Mouse (Mus musculus) embryonic facial prominence, embryonic 11.5 days (tissue): ENCODE data around the gene Spock3. TPM values are rescaled to one million over a fixed set of nuclear protein-coding genes. Genes with fewer than 3 reads are reported as not detected.

ENCODE experiments used
- ATAC-seq: fragments of 200-750 bp; cut with Nextera tagmentation; replicated peaks from 2 replicates; pipeline ENCODE4 v1.8.0; 2017; ENCODE audit warnings: low read depth; ENCODE audit not compliant: insufficient number of reproducible peaks, low FRiP score, low TSS enrichment
- DNase-seq: peaks from one replicate; pipeline ENCODE4 v3.0.0-alpha.2; 2015; ENCODE audit warnings: low spot score
- H3K27ac ChIP-seq: fragments of 300-500 bp; sonication (generic); replicated peaks from 2 replicates; pipeline ENCODE4 v1.5.1; 2014; ENCODE audit warnings: mild to moderate bottlenecking, low read depth, low read length, control low read depth
- H3K27me3 ChIP-seq: fragments of 300-500 bp; sonication (generic); 2 replicates; pipeline ENCODE4 v1.6.1; 2014; ENCODE audit warnings: mild to moderate bottlenecking, low read length, moderate library complexity, mixed read lengths; ENCODE audit not compliant: control insufficient read depth, insufficient read depth
- H3K36me3 ChIP-seq: fragments of 300-500 bp; sonication (generic); replicated peaks from 2 replicates; pipeline ENCODE4 v1.6.1; 2014; ENCODE audit warnings: low read depth, mild to moderate bottlenecking, low read length, moderate library complexity, mixed read lengths; ENCODE audit not compliant: control insufficient read depth, insufficient read depth
- H3K4me1 ChIP-seq: fragments of 300-500 bp; sonication (generic); 2 replicates; pipeline ENCODE4 v1.6.1; 2014; ENCODE audit warnings: low read length, mixed read lengths; ENCODE audit not compliant: control insufficient read depth, insufficient read depth
- H3K4me2 ChIP-seq: fragments of 300-500 bp; sonication (generic); 2 replicates; pipeline ENCODE4 v1.6.1; 2014; ENCODE audit warnings: low read depth, mild to moderate bottlenecking, control low read depth, low read length, moderate library complexity
- H3K4me3 ChIP-seq: fragments of 300-500 bp; sonication (generic); 2 replicates; pipeline ENCODE4 v1.5.1; 2014; ENCODE audit warnings: low read depth, low read length, control low read depth
- H3K9ac ChIP-seq: fragments of 300-500 bp; sonication (generic); replicated peaks from 2 replicates; pipeline ENCODE4 v1.6.1; 2014; ENCODE audit warnings: mild to moderate bottlenecking, control low read depth, low read length
- H3K9me3 ChIP-seq: fragments of 300-500 bp; sonication (generic); replicated peaks from 2 replicates; pipeline ENCODE4 v1.6.1; 2016; ENCODE audit warnings: mild to moderate bottlenecking, low read length, inconsistent platforms, mixed read lengths; ENCODE audit not compliant: control insufficient read depth
- WGBS: fragments of 180-500 bp; shearing (Covaris S2); extraction: QIAGEN DNeasy Blood & Tissue Kit; methylation state at CpG from one replicate; pipeline ENCODE4 v1.1.7; 2014; 5-methylcytosine and 5-hydroxymethylcytosine counted together
- polyA plus RNA-seq: library from polyadenylated mRNA; unstranded; fragments of >200 nt; fragmentation: Nextera tagmentation; extraction: Ambion mirVana; gene quantifications from 2 replicates; pipeline ENCODE4 v1.2.1, GENCODE M21; 2014

The Spock3 gene
- polyA plus RNA-seq, result 13.3 and 14.2 TPM in 2 replicates

GRCm38 (mm10) chr8:62950709-62951108 is at the start of gene Spock3:
Spock3 (plus strand) TSS chr8:62951009.
- Histone ChIP-seq H3K4me1 (no peaks in the 10 kb centered on the region), H3K27ac (no peak within 1 kb of the TSS), H3K9ac (peak within 1 kb of the TSS; percentile 61), H3K4me3 (peak within 1 kb of the TSS; percentile 58), H3K36me3 (no peaks in the 10 kb centered on the region), H3K27me3 (no peaks in the 10 kb centered on the region), H3K9me3 (no peaks in the 10 kb centered on the region), H3K4me2 (peak within 1 kb of the TSS; percentile 92)
- 36% methylated on average over 2 of the region's 2 CpGs for WGBS
- DNase-seq (no peak), ATAC-seq (no peak)

GRCm38 (mm10) chr8:62951173-62952134 is 645 bp downstream of the Spock3 start:
- Histone ChIP-seq H3K4me1 (no peaks in the 10 kb centered on the region), H3K4me3 (peak overlapping the region; percentile 58), H3K4me2 (peak overlapping the region; percentile 92), H3K27ac (no peak overlapping the region), H3K9me3 (no peaks in the 10 kb centered on the region), H3K27me3 (no peaks in the 10 kb centered on the region), H3K9ac (peak overlapping the region; percentile 61), H3K36me3 (no peaks in the 10 kb centered on the region)
- WGBS, result under 1% methylated on average over 49 of the region's 50 CpGs
- peak; percentile 86 for ATAC-seq
- peak; percentile 72 for DNase-seq

- H3K9ac ChIP-seq, result no peak overlapping the region
- H3K36me3 ChIP-seq, result no peaks in the 10 kb centered on the region
- H3K27me3 ChIP-seq, result no peaks in the 10 kb centered on the region
- 22% methylated on average over 3 of the region's 3 CpGs for WGBS
- no peaks in the 10 kb centered on the region for H3K9me3 ChIP-seq
- H3K4me2 ChIP-seq, result peak overlapping the region; percentile 10; the same call in 1 of the 2 replicates
- no peak overlapping the region for H3K27ac ChIP-seq
- no peaks in the 10 kb centered on the region for H3K4me1 ChIP-seq
- ATAC-seq (no peak), DNase-seq (peak; percentile 15)
- H3K4me3 ChIP-seq, result peak overlapping the region; percentile 58
Observed at GRCm38 (mm10) chr8:62952481-62952880, 1.7 kb downstream of the Spock3 start.

GRCm38 (mm10) chr8:62962608-62963007 is 11.8 kb downstream of the Spock3 start:
- Histone ChIP-seq H3K4me1 (no peaks in the 10 kb centered on the region), H3K4me2 (no peak overlapping the region), H3K4me3 (no peak overlapping the region), H3K27me3 (no peaks in the 10 kb centered on the region), H3K27ac (no peak overlapping the region), H3K9me3 (no peaks in the 10 kb centered on the region), H3K9ac (no peak overlapping the region), H3K36me3 (no peaks in the 10 kb centered on the region)
- ATAC-seq, result no peak
- 82% methylated on average over 3 of the region's 3 CpGs for WGBS
- DNase-seq, result no peak

- ATAC-seq (no peak), DNase-seq (no peak)
- Histone ChIP-seq H3K9ac (no peak overlapping the region), H3K9me3 (no peaks in the 10 kb centered on the region), H3K27me3 (no peaks in the 10 kb centered on the region), H3K4me2 (no peak overlapping the region), H3K27ac (no peak overlapping the region), H3K4me3 (no peak overlapping the region), H3K4me1 (no peaks in the 10 kb centered on the region), H3K36me3 (no peaks in the 10 kb centered on the region)
- 76% methylated on average over 2 of the region's 2 CpGs for WGBS
Observed at GRCm38 (mm10) chr8:62969802-62970372, 19.1 kb downstream of the Spock3 start.

DNA sequence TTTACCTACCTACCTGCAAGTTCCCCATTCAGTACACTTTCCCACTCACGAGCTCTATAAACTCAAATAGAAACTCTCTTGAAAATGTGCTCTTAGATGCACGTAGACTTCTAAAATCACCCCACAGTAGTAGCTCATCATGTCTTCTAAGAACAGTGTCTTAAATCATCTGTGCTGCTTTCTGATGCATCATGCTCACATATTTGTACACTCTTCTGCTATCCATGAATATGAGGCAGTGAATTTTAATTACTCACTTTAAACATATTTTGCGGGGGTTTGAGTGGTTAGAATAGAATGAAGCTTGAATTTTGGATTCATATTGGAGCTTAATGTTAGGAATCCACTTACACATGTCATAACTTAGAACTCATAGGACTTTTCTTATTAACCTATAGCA is 138.2 kb downstream of the Spock3 start:
- Histone ChIP-seq H3K4me2 (no peak overlapping the region), H3K36me3 (no peaks in the 10 kb centered on the region), H3K27ac (no peak overlapping the region), H3K4me1 (no peaks in the 10 kb centered on the region), H3K4me3 (no peak overlapping the region), H3K9ac (no peak overlapping the region), H3K27me3 (no peaks in the 10 kb centered on the region), H3K9me3 (no peaks in the 10 kb centered on the region)
- DNase-seq (no peak), ATAC-seq (no peak)
- WGBS, result 76% methylated on average over 3 of the region's 3 CpGs

DNA sequence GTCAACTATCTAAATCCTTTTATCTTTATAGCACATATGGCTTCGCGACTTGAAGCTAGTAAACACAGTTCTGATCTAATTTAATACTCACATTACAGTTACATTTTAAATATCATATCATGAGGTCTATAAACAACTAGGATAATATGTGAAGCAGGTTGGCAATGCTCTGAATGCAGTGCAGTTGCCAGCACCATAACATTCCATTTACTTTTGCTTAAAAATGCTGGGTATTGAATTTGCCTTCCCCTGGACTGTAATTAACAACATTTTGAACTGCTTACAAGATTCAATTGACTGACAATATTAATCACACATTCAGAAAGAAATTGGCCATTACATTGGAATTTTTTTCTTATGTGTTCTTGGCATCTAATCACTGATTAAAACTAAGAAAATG is 147.4 kb downstream of the Spock3 start:
- no peaks in the 10 kb centered on the region for H3K27me3 ChIP-seq
- H3K36me3 ChIP-seq, result no peaks in the 10 kb centered on the region
- H3K27ac ChIP-seq, result no peak overlapping the region
- DNase-seq, result no peak
- no peak overlapping the region for H3K9ac ChIP-seq
- 84% methylated on average over 2 of the region's 2 CpGs for WGBS
- H3K4me2 ChIP-seq, result no peak overlapping the region
- no peaks in the 10 kb centered on the region for H3K4me1 ChIP-seq
- ATAC-seq, result no peak
- no peak overlapping the region for H3K4me3 ChIP-seq
- no peaks in the 10 kb centered on the region for H3K9me3 ChIP-seq

DNA sequence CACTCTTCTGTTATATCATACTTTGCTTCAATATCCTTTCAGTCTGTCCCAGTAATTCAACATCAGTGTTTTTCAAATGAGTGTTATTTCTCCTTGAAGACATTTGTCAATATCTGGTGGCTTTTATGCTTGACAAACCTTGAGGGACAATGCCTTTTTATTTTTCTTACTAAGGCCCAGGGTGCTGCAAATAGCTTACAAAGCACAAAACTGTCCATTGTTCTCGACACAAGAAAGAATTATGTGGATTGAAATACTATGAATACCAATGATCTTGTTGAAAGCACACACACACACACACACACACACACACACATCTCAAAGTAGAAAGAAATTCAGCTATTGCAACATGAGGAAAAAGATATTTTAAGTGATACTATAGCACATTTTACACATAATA is 159.0 kb downstream of the Spock3 start:
- Histone ChIP-seq H3K9me3 (no peaks in the 10 kb centered on the region), H3K9ac (no peak overlapping the region), H3K4me3 (no peak overlapping the region), H3K27ac (no peak overlapping the region), H3K27me3 (no peaks in the 10 kb centered on the region), H3K4me1 (no peaks in the 10 kb centered on the region), H3K36me3 (no peaks in the 10 kb centered on the region), H3K4me2 (no peak overlapping the region)
- WGBS, result 74% methylated on average over 1 of the region's 1 CpGs
- no peak for ATAC-seq
- no peak for DNase-seq
